Mouse (Mus musculus) olfactory bulb, adult 2 months (tissue): ENCODE measurements around the gene Gm20906. TPM values are rescaled to one million over a fixed set of nuclear protein-coding genes. Genes with fewer than 3 reads are reported as not detected.
"Not testable (repeated sequence)": the region's sequence is repeated elsewhere in the genome, so short reads cannot be mapped to it uniquely, and the experiment has no call there.

ENCODE experiments used
- H3K27ac ChIP-seq: fragments of 200-500 bp; 2 replicates; pipeline ENCODE4 v1.5.1; 2012; ENCODE audit warnings: low read depth, low read length; ENCODE audit not compliant: insufficient read depth
- H3K4me1 ChIP-seq: fragments of 200-500 bp; 2 replicates; pipeline ENCODE4 v1.6.1; 2012; ENCODE audit warnings: low read length; ENCODE audit not compliant: control insufficient read depth, insufficient read depth
- H3K4me3 ChIP-seq: fragments of 200-500 bp; 2 replicates; pipeline ENCODE4 v1.5.1; 2012; ENCODE audit warnings: mild to moderate bottlenecking, low read depth, low read length, moderate library complexity; ENCODE audit not compliant: insufficient read depth
- WGBS: fragments of 180-500 bp; shearing (Covaris S2); methylation state at CpG from one replicate; pipeline ENCODE4 v1.1.7; 2018; 5-methylcytosine and 5-hydroxymethylcytosine counted together
- polyA plus RNA-seq: library from polyadenylated mRNA; stranded (reverse); fragments of >200 nt; gene quantifications from 2 replicates; pipeline ENCODE4 v1.2.4, GENCODE M21; 2012; ENCODE audit warnings: low replicate concordance; ENCODE audit not compliant: missing spikeins, insufficient read depth, insufficient read length

The Gm20906 gene
- polyA plus RNA-seq = not detected in 2 replicates

- H3K27ac ChIP-seq, H3K4me3 ChIP-seq, H3K4me1 ChIP-seq: not testable (repeated sequence)
- 92% methylated on average over 2 of the region's 6 CpGs for WGBS
Measured at GRCm38 (mm10) chrY:87550666-87551065, at the start of gene Gm20906. Gene Gm20906 (plus strand): TSS chrY:87550966.
